Mouse (Mus musculus) lung, postnatal 0 days (tissue): ENCODE measurements around the gene Rars.

Experiments
- CTCF ChIP-seq: IDR thresholded peaks from 2 replicates; pipeline ENCODE4 v1.5.1; 2016; ENCODE audit warnings: antibody characterized with exemption, mild to moderate bottlenecking
- EP300 ChIP-seq: IDR thresholded peaks from 2 replicates; pipeline ENCODE4 v1.6.1; 2016; ENCODE audit warnings: antibody characterized with exemption, mild to moderate bottlenecking, control low read depth

GRCm38 (mm10) chr11:35834022-35834760 lies at the start of gene Rars:
- TF ChIP-seq CTCF (peak; percentile 88), EP300 (no peak)
